Mouse (Mus musculus): ENCODE data around the gene Ndufs8.
"Not testable (repeated sequence)": the region's sequence is repeated elsewhere in the genome, so short reads cannot be mapped to it uniquely, and the experiment has no call there.

Ndufs8 gene

DNA sequence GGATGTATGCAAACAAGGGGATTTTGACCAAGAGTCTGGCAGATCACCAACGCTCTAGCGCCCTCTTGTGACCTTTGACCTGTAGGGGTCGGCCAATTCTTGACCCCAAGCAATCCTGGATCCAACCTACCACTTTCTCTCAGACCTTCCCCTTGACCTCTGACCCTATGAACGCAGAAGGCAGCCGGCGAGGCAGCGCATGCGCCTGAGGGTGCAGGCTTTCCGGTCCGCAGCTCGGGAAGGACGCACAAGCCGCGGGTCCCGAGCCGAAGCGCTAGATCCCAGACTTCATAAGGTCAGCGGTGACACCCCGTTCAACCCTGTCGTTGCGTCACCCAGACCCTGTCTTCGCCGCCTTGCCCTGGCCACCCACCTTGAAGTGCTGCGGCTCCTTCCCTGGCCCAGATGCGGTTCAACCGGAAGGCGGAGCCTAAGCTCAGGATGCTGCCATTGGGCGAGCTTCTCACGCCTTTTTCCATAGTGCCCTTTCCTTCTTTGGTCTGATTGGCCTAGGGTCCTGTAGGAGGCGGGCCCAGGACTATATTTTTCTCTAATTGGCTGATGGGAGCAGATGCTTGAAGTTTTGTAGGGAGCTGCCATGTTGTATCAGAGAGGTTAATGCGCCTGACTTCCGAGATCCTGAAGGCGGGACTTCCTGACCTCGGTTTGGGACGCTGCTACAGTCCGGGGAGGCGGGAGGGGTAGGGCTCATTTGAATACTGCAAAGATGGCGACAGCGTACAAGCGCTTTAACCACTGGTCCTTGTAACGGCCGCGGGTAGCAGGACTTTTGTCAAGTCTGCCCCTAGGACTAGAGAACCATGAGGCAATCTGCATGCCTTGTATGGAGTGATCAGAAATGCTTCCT, at the start of gene Ndufs8:
TSS of gene Ndufs8 (minus strand) at position 438 of the 868 bp plus-strand sequence.
- peak; percentile 98 for DNase-seq (ENCODE audit: low read depth, low spot score)

- not testable (repeated sequence) for DNase-seq (ENCODE audit: low read depth, low spot score)
Measured at GRCm38 (mm10) chr19:3961805-3962204, 49.2 kb upstream of the Ndufs8 start.

DNA sequence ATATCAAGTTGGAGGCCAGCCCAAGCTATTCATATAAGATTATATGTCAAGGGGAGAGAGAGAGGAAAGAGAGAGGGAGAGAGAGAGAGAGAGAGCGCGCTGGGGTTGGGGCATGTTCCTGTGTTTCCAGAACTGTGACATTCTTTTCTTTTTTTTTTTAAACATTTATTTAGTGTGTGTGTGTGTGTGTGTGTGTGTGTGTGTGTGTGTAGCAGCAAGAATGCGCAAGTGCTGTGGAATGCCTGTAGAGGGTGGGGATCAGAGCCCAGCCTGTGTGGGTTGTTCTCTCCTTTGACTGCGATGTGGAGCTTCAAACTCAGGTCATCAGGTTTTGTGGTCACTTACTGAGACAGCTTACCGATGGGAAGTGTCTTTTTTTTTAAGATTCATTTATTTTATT, 47.6 kb upstream of the Ndufs8 start:
- DNase-seq (ENCODE audit: low read depth, low spot score), result no peak

DNA sequence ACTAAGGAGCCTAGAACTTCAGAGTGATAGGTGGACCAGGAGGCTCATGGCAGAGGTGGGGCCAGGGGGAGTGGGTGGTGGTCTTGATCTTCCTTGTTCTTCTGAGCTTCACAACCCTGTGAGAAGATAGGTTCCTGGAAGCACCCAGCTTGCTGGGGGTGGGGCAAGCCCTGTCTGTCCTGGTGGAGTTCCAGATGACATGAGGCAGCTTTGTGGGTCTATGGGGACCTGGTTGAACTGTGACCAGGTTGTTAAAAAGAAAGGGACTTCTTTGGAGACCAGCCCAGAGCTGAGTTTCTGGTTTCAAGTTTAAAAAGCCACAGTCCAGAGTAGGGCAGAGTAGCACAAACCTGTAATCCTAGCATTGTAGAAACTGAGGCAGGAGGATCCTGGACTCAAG, 46.5 kb upstream of the Ndufs8 start:
- no peak for DNase-seq (ENCODE audit: low read depth, low spot score)

- no peak for DNase-seq (ENCODE audit: low read depth, low spot score)
Measured at GRCm38 (mm10) chr19:3958470-3958869, 45.9 kb upstream of the Ndufs8 start, which contains the start of gene Aldh3b3. Aldh3b3 (plus strand) TSS chr19:3958645.

DNA sequence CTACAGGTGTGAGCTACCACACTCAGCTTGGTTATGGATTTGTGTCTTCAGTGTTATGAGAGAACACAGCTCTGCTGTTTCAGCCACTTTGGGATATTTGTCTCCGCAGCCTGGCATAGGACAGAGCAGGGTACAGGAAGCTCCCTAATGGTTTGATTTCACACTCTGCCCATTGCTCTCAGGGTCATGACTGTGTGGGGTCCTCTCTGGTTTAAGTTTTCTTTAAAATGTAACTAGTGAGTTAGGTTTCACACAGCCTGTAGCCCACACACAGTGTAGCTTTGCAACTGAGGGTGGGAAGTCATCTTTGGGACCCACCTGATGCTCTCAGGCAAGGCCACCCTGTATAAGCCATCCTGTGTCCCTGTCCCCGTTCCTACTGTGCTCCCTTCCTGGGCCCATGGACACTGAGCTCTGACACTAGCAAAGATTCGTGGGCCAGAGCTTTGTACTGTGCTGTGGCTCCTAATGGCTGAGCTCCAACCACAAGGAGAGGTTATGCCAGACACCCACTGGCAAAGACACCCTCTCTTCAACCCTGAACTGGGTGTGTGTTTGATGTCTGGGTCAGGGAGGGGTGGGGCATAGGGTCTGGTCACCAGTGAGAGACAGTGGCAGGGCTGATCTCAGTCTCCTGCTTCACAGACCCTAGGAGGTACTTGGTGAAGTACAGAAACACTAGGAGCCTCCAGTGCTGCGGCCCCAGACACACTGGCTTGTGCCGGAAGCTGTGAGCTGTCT, 44.9 kb upstream of the Ndufs8 start:
- not testable (repeated sequence) for DNase-seq (ENCODE audit: low read depth, low spot score)

DNA sequence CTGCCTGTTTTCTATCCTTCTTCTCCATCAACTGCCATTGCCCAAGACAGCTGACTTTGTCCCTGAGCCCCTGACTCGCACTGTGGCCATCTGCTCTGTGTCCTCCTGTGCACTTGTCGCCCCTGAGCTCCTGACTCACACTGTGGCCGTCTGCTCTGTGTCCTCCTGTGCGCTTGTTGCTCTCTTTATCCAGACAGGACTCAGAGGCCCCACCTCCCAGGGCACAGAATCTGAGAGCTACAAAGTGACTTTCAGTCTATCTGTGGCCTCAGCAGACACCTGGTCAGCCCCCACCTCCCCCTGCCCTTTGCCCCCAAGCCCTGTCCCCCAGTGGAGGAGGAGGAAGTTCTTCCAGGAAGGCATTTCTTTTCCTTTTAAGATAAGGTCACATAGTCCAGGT, 43.2 kb upstream of the Ndufs8 start:
- no peak for DNase-seq (ENCODE audit: low read depth, low spot score)

DNA sequence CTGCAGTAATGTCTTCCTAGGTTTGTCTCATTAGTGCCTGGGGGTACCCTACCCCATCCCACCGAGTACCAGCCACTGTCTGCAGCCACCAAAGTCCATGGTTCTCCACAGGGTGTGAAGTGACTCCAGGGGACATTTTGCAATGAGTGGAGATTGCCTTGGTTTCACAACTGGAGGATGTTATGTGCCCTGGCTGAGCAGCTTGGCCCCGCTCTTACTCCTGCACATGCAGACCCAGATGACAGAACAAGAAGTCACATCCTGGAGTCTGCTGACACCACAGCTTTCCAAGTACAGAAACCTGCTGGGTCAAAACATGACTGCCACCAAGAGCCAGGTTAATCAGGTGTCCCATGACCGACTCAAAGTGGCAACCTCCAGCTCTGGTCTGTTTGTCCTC, 42.5 kb upstream of the Ndufs8 start:
- DNase-seq (ENCODE audit: low read depth, low spot score), result no peak

DNA sequence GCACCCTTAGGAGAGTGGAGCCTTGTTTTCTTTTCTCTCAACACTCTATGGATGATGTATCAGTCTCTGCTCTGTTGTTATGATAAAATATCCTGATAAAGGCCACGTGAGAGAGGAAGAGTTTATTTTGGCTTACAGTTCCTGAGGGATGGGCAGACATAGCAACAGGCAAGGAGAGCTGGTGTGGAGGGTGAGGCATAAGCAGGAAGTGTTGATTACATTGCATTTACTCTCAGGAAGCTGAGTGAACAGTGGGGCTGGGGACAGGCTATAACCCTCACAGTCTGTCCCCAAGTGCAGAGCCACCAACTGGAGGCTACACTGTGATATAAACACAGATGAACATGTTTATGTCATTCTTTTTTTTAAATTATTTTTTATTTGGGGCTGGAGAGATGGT, 39.5 kb upstream of the Ndufs8 start:
- DNase-seq (ENCODE audit: low read depth, low spot score), result no peak

DNA sequence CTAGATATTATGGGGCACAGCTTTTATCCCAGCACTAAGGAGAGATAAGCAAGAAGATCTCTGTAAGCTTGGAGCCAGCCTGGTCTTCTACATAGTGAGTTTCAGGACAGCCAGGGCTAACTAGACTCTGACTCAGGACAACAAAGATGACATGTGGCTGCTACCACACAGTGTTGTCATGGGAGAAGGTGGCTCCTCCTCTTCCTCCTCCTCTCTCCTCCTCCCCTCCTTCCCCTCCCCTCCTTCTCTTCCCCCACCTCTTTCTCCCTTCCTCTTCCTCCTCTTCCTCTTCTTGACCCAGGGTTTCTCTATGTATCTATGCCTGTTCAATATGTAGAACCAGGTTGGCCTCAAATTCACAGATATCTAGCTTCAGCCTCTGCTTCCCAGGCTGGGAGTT, 38.9 kb upstream of the Ndufs8 start:
- DNase-seq (ENCODE audit: low read depth, low spot score), result no peak

DNA sequence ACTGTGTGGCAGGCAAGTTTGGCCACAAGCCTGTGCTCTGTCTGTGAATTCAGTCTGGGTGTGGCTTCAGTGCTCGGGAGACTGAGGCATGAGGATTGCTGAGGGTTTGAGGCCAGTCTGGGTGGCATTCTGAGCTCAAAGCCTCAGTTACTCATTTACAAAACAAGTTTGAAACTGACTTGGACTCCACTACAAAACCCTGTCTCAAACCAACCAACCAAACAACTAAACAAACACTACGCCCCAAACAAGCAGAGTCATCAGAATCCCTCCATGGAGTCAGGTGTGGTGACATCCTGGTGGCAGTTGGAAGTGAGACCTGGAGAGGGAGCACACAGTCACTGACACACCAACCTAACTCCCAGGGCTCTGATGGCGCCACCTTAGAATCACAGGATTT, 37.8 kb upstream of the Ndufs8 start:
- no peak for DNase-seq (ENCODE audit: low read depth, low spot score)

- DNase-seq (ENCODE audit: low read depth, low spot score), result no peak
Measured at GRCm38 (mm10) chr19:3948546-3948945, 36.0 kb upstream of the Ndufs8 start.

DNA sequence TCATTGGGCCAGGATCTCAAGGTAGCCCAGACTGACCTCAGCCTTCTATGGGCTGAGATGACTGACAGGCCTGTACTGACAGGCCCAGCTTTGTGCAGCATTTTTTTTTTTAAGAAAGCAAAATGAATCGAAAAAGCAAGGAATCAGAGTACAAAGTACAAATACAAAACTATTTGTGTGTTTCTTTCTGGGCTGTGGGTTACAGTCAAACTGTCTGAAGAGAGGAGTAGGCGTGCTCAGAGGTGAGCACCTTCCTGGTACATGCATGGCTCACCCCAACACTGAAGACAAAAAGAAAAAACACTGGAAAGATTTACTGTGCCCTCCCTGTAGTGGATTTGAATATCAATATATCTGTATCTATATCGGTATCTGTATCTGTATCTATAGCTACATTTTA, 35.2 kb upstream of the Ndufs8 start:
- DNase-seq (ENCODE audit: low read depth, low spot score), result no peak

DNA sequence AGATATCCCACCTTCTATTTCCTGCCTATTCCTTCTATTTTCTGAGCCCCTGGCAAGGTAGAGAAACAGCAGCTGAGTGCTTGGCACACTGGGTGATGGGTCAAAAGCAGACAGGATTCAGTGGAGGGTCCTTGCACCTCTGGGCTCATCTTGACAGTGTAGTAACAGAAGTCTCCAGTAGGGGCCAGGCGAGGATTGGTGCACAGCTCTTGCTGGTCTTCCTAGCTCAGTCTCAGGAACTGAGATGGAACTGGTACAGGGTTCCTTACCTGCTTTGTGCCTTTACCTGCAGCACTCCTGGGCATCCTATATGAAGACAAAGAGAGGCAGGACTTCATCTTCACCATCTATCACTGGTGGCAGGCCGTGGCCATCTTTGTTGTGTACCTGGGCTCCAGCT, 34.1 kb upstream of the Ndufs8 start:
- peak; percentile 70 for DNase-seq (ENCODE audit: low read depth, low spot score)

GRCm38 (mm10) chr19:3945872-3946564, 33.4 kb upstream of the Ndufs8 start:
- no peak for DNase-seq (ENCODE audit: low read depth, low spot score)

GRCm38 (mm10) chr19:3942986-3943735, 30.6 kb upstream of the Ndufs8 start:
- no peak for DNase-seq (ENCODE audit: low read depth, low spot score)

DNA sequence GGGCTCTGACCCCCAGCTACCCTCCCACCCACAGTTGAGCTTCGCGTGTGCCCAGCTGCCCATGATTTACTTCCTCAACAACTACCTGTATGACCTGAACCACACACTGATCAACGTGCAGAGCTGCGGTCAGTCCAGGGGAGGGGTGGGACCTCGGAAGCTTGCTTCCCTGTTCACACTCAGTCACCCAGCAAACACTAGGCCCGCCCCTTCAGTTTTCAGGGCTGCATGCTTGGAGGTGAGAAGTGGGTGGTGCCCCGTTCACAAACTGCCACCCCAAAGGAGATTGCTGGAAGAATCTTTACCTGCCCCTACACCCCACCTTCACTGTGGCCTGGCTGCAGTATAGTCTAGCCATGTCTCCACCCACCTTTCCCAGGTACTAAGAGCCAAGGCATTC, 29.7 kb upstream of the Ndufs8 start:
- DNase-seq (ENCODE audit: low read depth, low spot score), result no peak

GRCm38 (mm10) chr19:3935896-3936850, 23.6 kb upstream of the Ndufs8 start:
- peak; percentile 25 for DNase-seq (ENCODE audit: low read depth, low spot score)

GRCm38 (mm10) chr19:3935032-3935895, 22.7 kb upstream of the Ndufs8 start, which contains the start of gene Unc93b1:
Unc93b1 (plus strand) TSS chr19:3935186.
- DNase-seq (ENCODE audit: low read depth, low spot score), result peak; percentile 71

Data from mesoderm, embryonic 11.5 days (tissue).